Mouse (Mus musculus) embryo, embryonic 11.5 days (tissue): ENCODE measurements around the gene Prep.
"Not testable (repeated sequence)": the region's sequence is repeated elsewhere in the genome, so short reads cannot be mapped to it uniquely, and the experiment has no call there.

Experiments used
- DNase-seq: peaks from one replicate; pipeline ENCODE4 v3.0.0-alpha.2; 2012; ENCODE audit warnings: low read depth, low spot score

Prep gene

GRCm38 (mm10) chr10:45075491-45076051 is 8.6 kb downstream of the Prep start:
- no peak for DNase-seq

GRCm38 (mm10) chr10:45076585-45076984 is 9.6 kb downstream of the Prep start:
- DNase-seq = no peak

DNA sequence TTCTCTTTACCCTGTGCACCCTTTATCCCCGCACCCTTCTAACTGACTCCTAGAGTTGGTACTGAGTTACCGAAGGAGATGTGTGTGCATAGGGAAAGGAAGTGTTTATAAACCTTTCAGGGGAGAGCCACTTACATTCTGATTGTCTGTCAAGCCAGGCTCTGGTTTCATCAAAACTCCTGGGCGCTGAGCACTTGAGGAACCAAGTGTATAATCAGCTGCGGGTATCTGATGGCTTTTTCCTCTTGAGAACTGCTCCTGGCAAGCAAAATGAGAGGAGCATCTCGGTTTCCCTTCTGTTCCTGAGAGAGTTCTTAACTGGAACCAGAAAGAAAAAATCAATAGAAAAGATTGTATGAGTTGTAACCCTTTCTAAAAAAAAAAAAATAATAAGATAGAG is 10.3 kb downstream of the Prep start:
- DNase-seq = no peak

- DNase-seq = no peak
Observed at GRCm38 (mm10) chr10:45079756-45080155, 12.8 kb downstream of the Prep start.

GRCm38 (mm10) chr10:45080490-45080889 is 13.5 kb downstream of the Prep start:
- no peak for DNase-seq

- DNase-seq = no peak
Observed at GRCm38 (mm10) chr10:45082730-45083129, 15.7 kb downstream of the Prep start.

- DNase-seq = not testable (repeated sequence)
Observed at GRCm38 (mm10) chr10:45084002-45084401, 17.0 kb downstream of the Prep start.

- DNase-seq = no peak
Observed at GRCm38 (mm10) chr10:45084471-45084870, 17.5 kb downstream of the Prep start.

GRCm38 (mm10) chr10:45085315-45085714 is 18.3 kb downstream of the Prep start:
- DNase-seq = no peak

DNA sequence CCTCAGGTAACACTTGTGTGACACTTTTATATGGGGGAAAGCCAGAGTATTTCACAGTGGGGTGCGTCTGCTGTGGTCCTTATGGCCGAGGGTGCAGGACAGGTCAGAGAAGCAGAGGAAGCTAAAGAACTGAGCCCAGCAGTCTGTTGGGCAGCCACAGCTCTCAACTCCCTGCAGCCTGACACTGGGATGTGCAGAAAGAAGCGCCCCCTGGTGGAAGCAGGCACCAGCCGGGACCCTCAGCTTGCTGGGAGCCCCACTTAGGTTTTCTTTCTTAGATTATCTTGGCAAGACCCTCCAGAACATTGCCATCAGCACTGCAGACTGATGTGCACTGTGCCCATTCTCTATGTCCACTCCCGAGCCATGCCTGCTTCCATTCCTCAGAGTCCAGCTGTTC is 19.6 kb downstream of the Prep start:
- DNase-seq = no peak

DNA sequence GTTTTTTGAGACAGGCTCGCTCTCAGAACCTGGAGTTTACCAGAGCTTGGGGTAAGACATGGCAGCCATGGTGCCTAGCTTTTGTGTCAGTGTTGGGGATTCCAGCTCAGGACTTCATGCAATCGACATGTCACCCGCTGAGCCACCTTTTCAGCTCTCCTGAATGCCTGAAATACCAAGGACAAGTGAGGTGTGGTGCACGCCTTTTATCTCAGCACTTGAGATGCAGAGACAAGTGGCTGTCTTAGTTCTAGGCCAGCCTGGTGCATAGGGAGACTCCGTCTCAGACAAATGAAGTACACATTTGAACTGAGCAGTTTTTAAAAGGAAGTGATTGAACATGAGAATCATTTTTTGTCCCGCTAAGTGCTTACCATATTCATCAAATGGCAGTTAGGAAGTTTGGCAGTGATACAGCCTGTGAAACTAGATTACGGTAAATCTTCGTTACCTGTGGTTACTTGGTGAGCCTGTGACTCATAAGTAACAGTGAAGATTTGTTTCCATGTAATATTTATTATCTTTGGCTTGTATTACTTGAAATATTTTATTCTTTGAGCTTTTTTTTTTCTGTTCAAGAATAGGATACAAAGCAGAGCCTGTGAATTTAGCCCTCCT is 24.6 kb downstream of the Prep start:
- no peak for DNase-seq

DNA sequence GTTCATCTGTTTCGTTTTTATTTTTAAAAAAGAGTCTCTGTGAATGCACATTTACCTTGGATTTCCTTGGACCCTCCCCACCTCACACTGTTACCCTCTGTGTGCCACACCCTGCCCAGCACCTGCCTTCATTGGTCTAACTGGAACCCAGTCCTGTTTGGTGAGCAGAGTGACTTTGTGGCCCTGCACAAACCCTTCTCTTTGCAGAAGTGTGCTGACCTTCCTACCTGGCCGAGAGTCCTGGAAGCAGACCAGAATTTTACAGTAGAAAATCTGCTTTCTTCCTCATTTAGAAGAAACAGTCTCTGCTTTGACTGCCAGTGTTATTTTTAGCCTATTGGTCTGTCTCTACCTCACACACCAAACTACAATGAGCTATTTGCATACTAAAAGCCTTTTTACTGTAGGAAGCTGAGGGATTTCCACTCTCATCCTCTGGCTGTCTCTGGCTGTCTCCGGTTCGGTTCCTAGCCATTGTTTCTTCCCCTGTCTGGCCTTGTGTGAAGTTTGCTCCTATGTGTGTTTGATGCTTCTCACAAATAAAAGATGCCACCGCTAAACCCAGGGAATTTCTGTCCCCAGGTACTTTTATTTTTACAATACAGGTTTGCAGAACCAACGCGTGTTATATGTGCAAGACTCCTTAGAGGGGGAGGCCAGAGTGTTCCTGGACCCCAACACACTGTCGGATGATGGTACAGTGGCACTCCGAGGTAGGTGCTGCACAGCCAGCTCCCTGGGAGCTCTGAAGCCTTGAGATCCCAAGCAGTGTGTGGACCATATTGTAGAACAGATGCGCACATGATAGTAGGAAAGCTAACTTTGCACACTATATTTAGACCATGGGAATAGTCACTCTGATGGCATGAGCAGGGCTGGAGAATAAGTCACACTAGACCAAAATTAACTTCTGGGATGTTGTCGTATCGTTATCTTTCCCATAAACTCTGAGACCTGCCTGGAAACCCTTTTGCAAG is 25.4 kb downstream of the Prep start:
- no peak for DNase-seq

DNA sequence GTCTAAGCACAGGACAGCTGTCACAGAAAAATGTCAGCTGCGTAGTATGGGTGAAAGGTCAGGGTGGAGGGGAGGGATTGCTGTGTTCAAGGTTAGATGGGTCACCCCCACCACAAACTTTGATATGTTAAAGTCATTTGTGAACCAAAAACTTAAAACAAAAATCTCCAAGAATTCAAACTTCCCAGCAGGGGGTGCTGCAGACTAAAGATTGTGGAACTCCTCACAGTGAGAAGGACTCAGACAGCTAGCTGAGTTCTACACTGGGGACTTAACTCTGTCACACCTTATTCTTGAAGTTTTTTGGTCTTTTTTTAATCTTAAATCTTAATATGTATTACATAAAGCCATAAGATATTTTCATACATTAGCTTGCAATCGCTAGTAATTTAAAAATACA is 31.7 kb downstream of the Prep start:
- DNase-seq = no peak

GRCm38 (mm10) chr10:45100473-45100872 is 33.5 kb downstream of the Prep start:
- no peak for DNase-seq

DNA sequence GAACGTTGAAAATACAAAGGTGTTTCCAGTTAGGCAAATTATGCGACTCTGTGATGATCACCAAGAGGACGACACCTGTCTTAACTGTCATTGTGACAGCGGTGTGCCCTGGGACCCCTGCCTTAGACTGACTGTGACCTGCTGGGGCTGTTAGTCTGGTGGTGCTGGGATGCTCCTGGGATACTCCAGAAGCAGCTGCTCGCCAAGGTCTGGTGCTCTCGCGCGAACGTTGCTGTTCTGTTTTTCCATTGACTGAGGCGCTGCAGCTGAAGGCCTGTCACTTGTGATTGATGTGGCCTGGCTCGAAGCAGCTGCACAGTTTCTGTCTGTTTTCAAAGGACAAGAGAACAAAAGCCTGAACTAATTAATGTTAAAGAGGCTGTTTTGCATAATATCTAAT is 36.2 kb downstream of the Prep start:
- DNase-seq = peak; percentile 40

GRCm38 (mm10) chr10:45104098-45104497 is 37.1 kb downstream of the Prep start:
- no peak for DNase-seq

DNA sequence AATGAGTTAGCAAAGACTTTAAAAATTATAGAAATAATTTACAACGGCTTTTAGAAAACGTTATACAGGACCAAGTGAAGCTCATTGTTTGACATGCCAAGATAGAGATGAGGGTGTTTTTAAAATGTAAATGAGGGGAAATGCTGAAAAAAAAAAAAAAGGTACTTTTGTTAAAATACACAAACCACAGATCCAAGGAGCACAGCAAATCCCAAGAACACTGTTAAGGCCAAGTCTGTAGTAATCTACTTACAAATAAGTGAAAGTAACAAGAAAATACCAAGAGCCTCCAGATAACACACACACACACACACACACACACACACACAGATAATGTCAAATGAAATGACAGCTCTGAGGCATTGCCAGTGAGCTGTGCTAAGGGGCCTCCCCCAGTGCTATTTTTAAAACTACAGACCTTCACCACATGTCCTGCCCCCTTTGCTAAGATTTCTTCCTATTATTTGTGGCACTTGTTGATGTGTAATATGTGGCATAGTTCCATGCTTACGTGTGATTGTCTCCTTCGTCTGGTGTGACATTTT is 37.6 kb downstream of the Prep start:
- DNase-seq = no peak

DNA sequence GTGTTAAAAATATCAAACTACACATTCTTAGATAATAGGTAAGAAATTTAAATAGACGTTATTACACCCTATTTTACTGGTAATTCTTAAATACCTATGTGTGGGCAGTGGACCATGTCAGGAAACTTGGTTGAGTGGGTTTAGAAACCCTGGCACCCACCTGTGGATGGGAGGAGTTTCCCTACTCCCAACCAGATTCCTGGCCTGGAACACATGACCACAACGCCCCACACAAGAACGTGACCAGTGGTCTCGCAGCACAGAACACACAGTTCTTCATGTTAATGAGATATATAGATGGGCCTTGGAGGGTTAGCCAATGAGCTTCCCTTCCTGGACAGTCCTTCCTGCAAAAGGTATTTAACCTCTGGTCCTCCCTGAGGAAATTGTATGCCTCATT is 39.5 kb downstream of the Prep start:
- DNase-seq = no peak

DNA sequence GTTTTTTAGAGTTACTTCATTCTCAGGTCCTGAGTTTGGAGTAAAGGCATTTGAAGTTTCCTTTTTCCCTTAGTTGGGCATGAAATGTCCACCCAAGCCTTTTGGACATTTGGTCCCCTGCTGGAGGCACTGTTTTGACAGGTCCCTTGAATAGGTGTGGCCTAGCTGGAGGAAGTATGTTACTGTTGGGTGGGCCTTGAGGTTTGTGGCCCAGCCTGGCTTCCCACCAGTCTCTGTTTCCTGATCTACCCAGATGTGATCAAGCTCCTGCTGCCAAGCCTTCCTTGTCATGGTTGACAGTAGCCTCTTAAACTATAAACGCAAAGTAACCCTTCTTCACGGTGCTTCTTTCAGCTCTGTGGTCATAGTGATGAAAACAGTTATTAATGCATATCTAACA is 40.3 kb downstream of the Prep start:
- no peak for DNase-seq

DNA sequence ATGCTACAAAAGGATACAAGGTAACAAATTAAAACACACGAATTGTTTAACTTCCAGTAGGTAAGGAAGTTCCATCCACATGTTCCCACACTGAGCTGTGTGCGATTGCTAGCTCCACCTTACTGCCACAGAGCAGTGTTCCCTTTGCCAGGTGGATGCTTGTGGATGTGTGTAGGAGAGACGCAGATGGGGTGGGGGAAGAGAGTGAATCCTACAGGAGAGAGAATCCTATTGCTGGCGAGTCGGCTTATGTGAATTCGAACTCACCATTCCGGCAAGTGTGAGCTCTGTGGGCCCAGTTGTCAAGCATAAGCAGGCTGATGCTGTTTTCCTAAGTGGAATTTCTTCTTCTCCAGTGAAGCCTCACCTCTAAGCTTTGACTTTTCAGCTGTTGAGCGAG is 42.0 kb downstream of the Prep start:
- no peak for DNase-seq

DNA sequence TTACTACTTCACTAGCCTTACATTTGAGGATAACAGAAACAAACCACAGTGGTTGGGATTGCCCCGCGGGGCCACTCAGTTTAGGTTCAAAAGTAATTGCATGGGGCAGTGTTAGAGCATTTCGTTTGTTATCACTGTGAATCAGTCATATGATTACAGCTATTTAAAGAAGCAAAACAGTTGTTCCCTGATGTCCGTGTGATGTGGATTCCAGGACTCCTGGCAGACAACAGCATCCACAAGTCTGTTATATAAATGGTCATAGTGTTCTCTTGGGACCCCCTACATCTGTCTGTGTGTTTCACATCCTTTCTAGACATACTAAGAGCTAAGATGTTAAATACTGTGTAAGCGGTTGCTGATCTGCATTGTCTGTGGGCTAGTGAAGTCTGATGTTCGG is 43.0 kb downstream of the Prep start:
- DNase-seq = no peak

DNA sequence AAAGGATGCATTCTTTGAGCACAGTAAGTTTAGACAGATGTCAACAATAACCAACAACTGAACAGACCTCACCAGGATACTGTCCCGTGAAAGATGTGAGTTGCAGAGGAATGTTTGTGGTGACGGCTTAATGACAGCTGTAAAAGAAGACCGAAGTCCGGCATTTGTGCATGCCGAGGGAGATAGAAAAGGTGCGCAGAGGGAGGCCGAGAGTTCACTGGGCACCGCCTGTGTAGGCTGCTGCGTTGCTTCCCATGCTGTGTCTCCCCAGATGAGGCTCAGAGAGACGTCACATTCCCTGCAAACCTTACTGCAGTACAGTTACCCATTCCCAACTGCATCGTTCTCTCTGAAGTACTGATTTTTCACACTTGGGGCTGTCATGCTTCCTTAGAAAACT is 45.9 kb downstream of the Prep start:
- DNase-seq = no peak
